Mouse (Mus musculus) MEL (cell line): ENCODE results near the gene Vps37d.
A peak's percentile ranks its signal among the peaks of the same experiment; 100 is the strongest.

Experiments used
- CTCF ChIP-seq, 3 experiments: IDR thresholded peaks in 2 of 3; conservative IDR thresholded peaks in 1 of 3; 2 replicates each; pipeline ENCODE4 v1.5.1; 2011 to 2012; ENCODE audit warnings: low read length in 3 of 3, low read depth in 2 of 3, mild to moderate bottlenecking in 2 of 3, improper control_type of control experiment in 1 of 3, inconsistent platforms in 1 of 3, mixed read lengths in 1 of 3, moderate library complexity in 1 of 3; ENCODE audit not compliant: control insufficient read depth in 1 of 3, insufficient read depth in 1 of 3, poor library complexity in 1 of 3, severe bottlenecking in 1 of 3
- E2F4 ChIP-seq: IDR thresholded peaks from 2 replicates; pipeline ENCODE4 v1.6.1; 2011; ENCODE audit warnings: low read depth, low read length, improper control_type of control experiment, borderline replicate concordance
- GATA1 ChIP-seq: IDR thresholded peaks from 2 replicates; pipeline ENCODE4 v1.6.1; 2011; ENCODE audit warnings: low read depth, low read length, improper control_type of control experiment
- MAX ChIP-seq: IDR thresholded peaks from 2 replicates; pipeline ENCODE4 v1.6.1; 2011; ENCODE audit warnings: low read length, improper control_type of control experiment
- MYC ChIP-seq: IDR thresholded peaks from 2 replicates; pipeline ENCODE4 v1.6.1; 2011; ENCODE audit warnings: low read depth, mild to moderate bottlenecking, low read length, improper control_type of control experiment, moderate library complexity
- POLR2A ChIP-seq, 2 experiments: IDR thresholded peaks; 2 replicates each; pipeline ENCODE4 v1.6.1; 2011 to 2012; ENCODE audit warnings: low read length in 2 of 2, mild to moderate bottlenecking in 2 of 2, control low read depth in 1 of 2, improper control_type of control experiment in 1 of 2, low read depth in 1 of 2, moderate library complexity in 1 of 2; ENCODE audit not compliant: control insufficient read depth in 1 of 2, insufficient read depth in 1 of 2, poor library complexity in 1 of 2
- POLR2AphosphoS5 ChIP-seq: IDR thresholded peaks from 2 replicates; pipeline ENCODE4 v1.6.1; 2012; ENCODE audit warnings: low read depth, borderline replicate concordance, mild to moderate bottlenecking, inconsistent platforms, low read length, moderate library complexity, mixed read lengths
- SIN3A ChIP-seq: IDR thresholded peaks from 2 replicates; pipeline ENCODE4 v1.6.1; 2012; ENCODE audit warnings: low read length, improper control_type of control experiment, inconsistent platforms
- ZC3H11A ChIP-seq: IDR thresholded peaks from 2 replicates; pipeline ENCODE4 v1.6.1; 2012; ENCODE audit warnings: low read depth, mild to moderate bottlenecking, inconsistent platforms, low read length, improper control_type of control experiment
- ZKSCAN1 ChIP-seq: IDR thresholded peaks from 2 replicates; pipeline ENCODE4 v1.6.1; 2012; ENCODE audit warnings: low read depth, mild to moderate bottlenecking, inconsistent platforms, low read length, improper control_type of control experiment, moderate library complexity

GRCm38 (mm10) chr5:135103999-135104660 is 26.1 kb upstream of the Vps37d start:
- TF ChIP-seq CTCF (IDR thresholded peaks at IDR 0.05 in 2 of 3, conservative IDR thresholded peaks at IDR 0.05 in 1 of 3; ENCODE audit: control insufficient read depth in 1 of 3, insufficient read depth in 1 of 3, low read depth in 2 of 3, low read length in 3 of 3, poor library complexity in 1 of 3, severe bottlenecking in 1 of 3) (peak; percentile 30 to 62 (median 55); a peak in 5 of 6 replicates), ZC3H11A (peak; percentile 22; the same call in 1 of the 2 replicates), POLR2A (IDR thresholded peaks at IDR 0.05; ENCODE audit: control insufficient read depth in 1 of 2, insufficient read depth in 1 of 2, low read depth in 1 of 2, low read length in 2 of 2, poor library complexity in 1 of 2) (no peak), GATA1 (no peak), SIN3A (no peak), MYC (no peak), POLR2AphosphoS5 (no peak), MAX (no peak), E2F4 (no peak), ZKSCAN1 (no peak)
